Comparison of ENCODE assay signal across 13 mouse cellular contexts in genomic region chr11:22500771-22501566, GRCm38 (mm10).
"Had no signal": no experiment of that assay in that cellular context is flagged by ENCODE, and none has a peak within 500 bp of the region (broad histone marks: within the 10 kb centered on the region; RNA-seq: fewer than 3 reads in every experiment).

No protein-coding gene starts in this region.

- H3K4me1 ChIP-seq: midbrain, embryonic 13.5 days had no signal

- H3K4me3 ChIP-seq: left cerebral cortex, adult 2 months; midbrain, embryonic 13.5 days had no signal

- H3K4me2 ChIP-seq: liver, embryonic 11.5 days; midbrain, embryonic 13.5 days had no signal

- DNase-seq: kidney, adult 18-20 months; kidney, adult 9 months; kidney, postnatal 25 days; layer of hippocampus, postnatal 36 days; lung, adult 18-20 months; thymus, adult 18-20 months; thymus, postnatal 4 days had no signal

- H3K36me3 ChIP-seq: midbrain, embryonic 13.5 days had no signal

- ATAC-seq: midbrain, embryonic 13.5 days; midbrain, embryonic 16.5 days had no signal

- H3K27me3 ChIP-seq: midbrain, embryonic 13.5 days had no signal

- H3K9ac ChIP-seq: liver, embryonic 14.5 days; midbrain, embryonic 13.5 days had no signal

- H3K9me3 ChIP-seq: midbrain, embryonic 13.5 days had no signal

- H3K27ac ChIP-seq: liver, embryonic 14.5 days; macrophage; midbrain, embryonic 13.5 days had no signal
